Mouse (Mus musculus): ENCODE measurements at regions not wholly inside any gene's neighbourhood (a gene's known extent, or its start where the extent isn't known, plus 50 kb on each side); places are given as distances from the start of the nearest gene placed in this dataset.
"Not testable (repeated sequence)": the region's sequence is repeated elsewhere in the genome, so short reads cannot be mapped to it uniquely, and the experiment has no call there.

DNA sequence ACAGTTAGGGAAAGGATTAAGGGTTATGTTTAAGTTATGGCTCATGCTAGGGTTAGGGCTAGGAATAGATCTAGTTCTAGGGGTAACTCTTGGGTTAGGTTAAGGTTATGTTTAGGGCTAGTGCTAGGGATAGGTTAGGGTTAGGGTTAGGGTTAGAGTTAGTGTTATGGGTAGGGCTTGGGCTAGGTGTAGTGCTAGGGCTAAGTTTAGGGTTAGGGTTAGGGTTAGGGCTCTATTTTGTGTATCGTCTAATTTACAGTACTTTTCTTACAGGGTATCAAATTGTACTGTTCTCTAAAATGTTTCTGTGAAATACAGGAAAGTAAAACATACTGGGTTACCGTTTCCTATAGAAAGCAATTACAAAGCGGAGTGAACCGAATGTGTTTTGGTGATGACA, 64.8 kb downstream of the Ptchd3 start:
- ATAC-seq (no peak), DNase-seq (ENCODE audit: low spot score) (no peak)
- H3K4me2 ChIP-seq (ENCODE audit: low read length): no peak overlapping the region

DNA sequence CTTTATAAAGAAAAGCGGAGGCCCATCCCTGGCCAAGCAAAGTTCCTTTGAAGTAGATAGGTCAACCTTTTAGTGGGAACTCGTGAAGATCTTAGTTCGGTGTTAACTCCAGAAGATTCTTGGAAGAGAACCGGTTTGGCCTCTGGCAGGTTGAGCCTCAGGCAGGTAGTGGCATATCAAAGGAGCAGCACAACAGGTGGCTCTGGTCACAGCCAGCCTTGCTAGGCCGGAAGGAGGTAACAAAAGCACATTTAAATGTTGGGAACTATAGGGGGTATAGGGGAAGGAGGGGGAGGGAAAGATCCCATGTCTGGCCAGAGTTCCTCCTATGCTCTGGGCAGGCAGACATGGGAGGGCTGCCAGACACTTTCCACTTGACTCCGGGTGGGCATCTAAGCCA, 74.3 kb downstream of the Ptchd3 start:
- not testable (repeated sequence) for H3K9me3 ChIP-seq (replicated peaks; ENCODE audit: control insufficient read depth, low read length); H3K9ac ChIP-seq (ENCODE audit: low read length); H3K4me1 ChIP-seq (ENCODE audit: control insufficient read depth, insufficient read depth, low read length); H3K36me3 ChIP-seq (ENCODE audit: control insufficient read depth, insufficient read depth, low read length); ATAC-seq; H3K4me2 ChIP-seq (ENCODE audit: low read length); H3K27ac ChIP-seq (ENCODE audit: low read depth, low read length); H3K27me3 ChIP-seq (replicated peaks; ENCODE audit: control insufficient read depth, insufficient read depth, low read length); DNase-seq (ENCODE audit: low spot score); H3K4me3 ChIP-seq (ENCODE audit: low read depth, low read length)
- 80% methylated on average over 6 of the region's 6 CpGs for WGBS

More for the DNA sequence above, 64.8 kb downstream of the Ptchd3 start:
- Histone ChIP-seq H3K4me1 (ENCODE audit: control insufficient read depth, insufficient read depth, low read length) (no peaks in the 10 kb centered on the region), H3K4me3 (ENCODE audit: low read depth, low read length) (no peak overlapping the region), H3K27ac (ENCODE audit: low read depth, low read length) (no peak overlapping the region), H3K36me3 (ENCODE audit: control insufficient read depth, insufficient read depth, low read length) (no peaks in the 10 kb centered on the region), H3K9me3 (replicated peaks; ENCODE audit: control insufficient read depth, low read length) (no peaks in the 10 kb centered on the region), H3K9ac (ENCODE audit: low read length) (no peak overlapping the region), H3K27me3 (replicated peaks; ENCODE audit: control insufficient read depth, insufficient read depth, low read length) (no peaks in the 10 kb centered on the region)
- 94% methylated on average over 4 of the region's 4 CpGs for WGBS

DNA sequence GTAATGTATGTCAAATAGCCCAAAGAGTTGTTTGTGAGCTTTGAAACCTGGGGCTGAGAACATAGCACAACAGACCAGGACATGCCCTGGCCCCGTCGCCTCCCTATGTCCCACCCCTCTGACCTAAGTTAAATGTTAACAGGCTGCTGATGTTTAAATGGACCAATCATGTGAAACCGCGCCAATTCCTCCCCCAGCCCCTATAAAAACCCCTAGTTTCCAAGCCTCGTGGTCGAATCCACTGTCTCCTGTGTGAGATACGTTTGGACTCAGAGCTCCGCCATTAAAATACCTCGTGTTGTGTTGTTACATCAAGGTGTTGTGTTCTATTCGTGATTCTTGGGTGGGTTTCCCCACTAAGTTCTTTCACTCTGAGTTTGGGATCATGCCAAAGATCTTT, 94.6 kb downstream of the Ptchd3 start:
- H3K27ac ChIP-seq (ENCODE audit: low read depth, low read length); H3K4me1 ChIP-seq (ENCODE audit: control insufficient read depth, insufficient read depth, low read length); H3K36me3 ChIP-seq (ENCODE audit: control insufficient read depth, insufficient read depth, low read length); ATAC-seq; H3K27me3 ChIP-seq (replicated peaks; ENCODE audit: control insufficient read depth, insufficient read depth, low read length); H3K4me3 ChIP-seq (ENCODE audit: low read depth, low read length); H3K9ac ChIP-seq (ENCODE audit: low read length); DNase-seq (ENCODE audit: low spot score); H3K4me2 ChIP-seq (ENCODE audit: low read length); H3K9me3 ChIP-seq (replicated peaks; ENCODE audit: control insufficient read depth, low read length): not testable (repeated sequence)
- WGBS: 92% methylated on average over 10 of the region's 10 CpGs

DNA sequence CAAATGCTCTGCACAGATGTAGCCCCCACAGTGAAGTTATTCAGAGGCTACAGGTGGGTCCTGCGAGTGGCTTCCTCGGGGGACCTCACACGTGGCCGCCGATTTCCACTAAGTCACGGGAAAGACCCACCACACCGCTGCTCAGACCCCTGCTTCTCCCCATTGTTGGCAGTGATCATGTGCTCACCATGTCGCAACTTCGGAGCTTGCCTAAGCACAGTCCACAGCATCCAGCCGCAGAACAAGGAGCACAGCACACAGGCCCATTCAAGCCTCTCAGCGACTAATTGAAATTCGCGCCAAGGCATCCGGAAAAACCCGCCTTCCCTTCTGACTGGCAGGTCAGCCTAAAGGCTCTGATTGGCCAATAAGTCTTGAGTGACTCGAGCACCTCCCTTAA, 95.0 kb downstream of the Ptchd3 start:
- WGBS: 41% methylated on average over 15 of the region's 16 CpGs
- ATAC-seq: not testable (repeated sequence)
- H3K4me2 ChIP-seq (ENCODE audit: low read length): 0 out of 2 replicates have a peak overlapping the region, but pooled peaks have one; percentile 7

GRCm38 (mm10) chr11:121951726-121952125, 121.7 kb downstream of the Ptchd3 start:
- H3K4me3 ChIP-seq (ENCODE audit: low read depth, low read length); DNase-seq (ENCODE audit: low spot score); H3K9me3 ChIP-seq (replicated peaks; ENCODE audit: control insufficient read depth, low read length); H3K27me3 ChIP-seq (replicated peaks; ENCODE audit: control insufficient read depth, insufficient read depth, low read length); H3K9ac ChIP-seq (ENCODE audit: low read length); H3K27ac ChIP-seq (ENCODE audit: low read depth, low read length); H3K4me1 ChIP-seq (ENCODE audit: control insufficient read depth, insufficient read depth, low read length); H3K36me3 ChIP-seq (ENCODE audit: control insufficient read depth, insufficient read depth, low read length); H3K4me2 ChIP-seq (ENCODE audit: low read length); ATAC-seq: not testable (repeated sequence)
- WGBS: 75% methylated on average over 6 of the region's 6 CpGs

More for the DNA sequence above, 95.0 kb downstream of the Ptchd3 start:
- H3K4me1 ChIP-seq (ENCODE audit: control insufficient read depth, insufficient read depth, low read length); H3K9me3 ChIP-seq (replicated peaks; ENCODE audit: control insufficient read depth, low read length); H3K4me3 ChIP-seq (ENCODE audit: low read depth, low read length); H3K9ac ChIP-seq (ENCODE audit: low read length); H3K36me3 ChIP-seq (ENCODE audit: control insufficient read depth, insufficient read depth, low read length); H3K27me3 ChIP-seq (replicated peaks; ENCODE audit: control insufficient read depth, insufficient read depth, low read length); H3K27ac ChIP-seq (ENCODE audit: low read depth, low read length): not testable (repeated sequence)
- DNase-seq (ENCODE audit: low spot score): peak; percentile 20

GRCm38 (mm10) chr11:121956367-121957235, 126.6 kb downstream of the Ptchd3 start:
- not testable (repeated sequence) for ATAC-seq; H3K4me1 ChIP-seq (ENCODE audit: control insufficient read depth, insufficient read depth, low read length); H3K27ac ChIP-seq (ENCODE audit: low read depth, low read length); H3K36me3 ChIP-seq (ENCODE audit: control insufficient read depth, insufficient read depth, low read length); H3K9ac ChIP-seq (ENCODE audit: low read length); H3K4me3 ChIP-seq (ENCODE audit: low read depth, low read length); DNase-seq (ENCODE audit: low spot score); H3K9me3 ChIP-seq (replicated peaks; ENCODE audit: control insufficient read depth, low read length); H3K27me3 ChIP-seq (replicated peaks; ENCODE audit: control insufficient read depth, insufficient read depth, low read length)
- H3K4me2 ChIP-seq (ENCODE audit: low read length): peak overlapping the region; percentile 33; the same call in 1 of the 2 replicates
- WGBS: 13% methylated on average over 20 of the region's 20 CpGs

- not testable (repeated sequence) for H3K9me3 ChIP-seq (replicated peaks; ENCODE audit: control insufficient read depth, low read length); H3K4me2 ChIP-seq (ENCODE audit: low read length); H3K27ac ChIP-seq (ENCODE audit: low read depth, low read length); H3K4me3 ChIP-seq (ENCODE audit: low read depth, low read length); H3K36me3 ChIP-seq (ENCODE audit: control insufficient read depth, insufficient read depth, low read length); H3K4me1 ChIP-seq (ENCODE audit: control insufficient read depth, insufficient read depth, low read length); H3K9ac ChIP-seq (ENCODE audit: low read length); ATAC-seq; H3K27me3 ChIP-seq (replicated peaks; ENCODE audit: control insufficient read depth, insufficient read depth, low read length); DNase-seq (ENCODE audit: low spot score)
- WGBS: 89% methylated on average over 5 of the region's 5 CpGs
These were observed 128.7 kb downstream of the Ptchd3 start for GRCm38 (mm10) chr11:121958735-121959134.

- ATAC-seq; H3K9ac ChIP-seq (ENCODE audit: low read length); H3K27me3 ChIP-seq (replicated peaks; ENCODE audit: control insufficient read depth, insufficient read depth, low read length); H3K4me3 ChIP-seq (ENCODE audit: low read depth, low read length); H3K4me2 ChIP-seq (ENCODE audit: low read length); H3K36me3 ChIP-seq (ENCODE audit: control insufficient read depth, insufficient read depth, low read length); H3K4me1 ChIP-seq (ENCODE audit: control insufficient read depth, insufficient read depth, low read length); H3K27ac ChIP-seq (ENCODE audit: low read depth, low read length); H3K9me3 ChIP-seq (replicated peaks; ENCODE audit: control insufficient read depth, low read length); DNase-seq (ENCODE audit: low spot score): not testable (repeated sequence)
These were observed 134.1 kb downstream of the Ptchd3 start for GRCm38 (mm10) chr11:121964111-121964510.

DNA sequence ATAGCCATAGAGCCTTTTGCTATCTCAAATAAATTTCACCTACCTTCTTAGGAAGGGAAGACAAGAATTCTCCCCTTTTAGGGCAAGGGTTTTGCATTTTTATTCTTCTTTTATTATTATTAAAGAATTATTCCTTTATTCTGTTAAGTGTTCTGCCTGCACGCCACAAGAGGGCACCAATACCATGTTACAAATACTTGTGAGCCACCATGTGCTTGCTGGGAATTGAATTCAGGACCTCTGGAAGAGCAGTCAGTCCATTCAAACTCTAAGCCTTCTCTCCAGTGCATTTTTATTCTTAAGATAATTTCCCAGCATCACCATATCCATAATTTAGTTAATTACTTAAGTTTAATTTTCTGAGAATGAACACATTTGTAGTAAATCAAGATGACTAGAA, 135.9 kb downstream of the Ptchd3 start:
- H3K27ac ChIP-seq (ENCODE audit: low read depth, low read length); H3K9me3 ChIP-seq (replicated peaks; ENCODE audit: control insufficient read depth, low read length); DNase-seq (ENCODE audit: low spot score); H3K9ac ChIP-seq (ENCODE audit: low read length); H3K4me1 ChIP-seq (ENCODE audit: control insufficient read depth, insufficient read depth, low read length); H3K4me3 ChIP-seq (ENCODE audit: low read depth, low read length); H3K36me3 ChIP-seq (ENCODE audit: control insufficient read depth, insufficient read depth, low read length); H3K4me2 ChIP-seq (ENCODE audit: low read length); ATAC-seq; H3K27me3 ChIP-seq (replicated peaks; ENCODE audit: control insufficient read depth, insufficient read depth, low read length): not testable (repeated sequence)
- 0% methylated on average over 1 of the region's 1 CpGs for WGBS
